Mouse (Mus musculus): ENCODE data around the gene Osm.

The Osm gene

GRCm38 (mm10) chr11:4215061-4215460 lies 21.2 kb upstream of the Osm start:
- no peak for DNase-seq (ENCODE audit: low spot score in 2 of 2)

GRCm38 (mm10) chr11:4216248-4217000 lies 19.8 kb upstream of the Osm start:
- no peak for DNase-seq (ENCODE audit: low spot score in 2 of 2)

DNA sequence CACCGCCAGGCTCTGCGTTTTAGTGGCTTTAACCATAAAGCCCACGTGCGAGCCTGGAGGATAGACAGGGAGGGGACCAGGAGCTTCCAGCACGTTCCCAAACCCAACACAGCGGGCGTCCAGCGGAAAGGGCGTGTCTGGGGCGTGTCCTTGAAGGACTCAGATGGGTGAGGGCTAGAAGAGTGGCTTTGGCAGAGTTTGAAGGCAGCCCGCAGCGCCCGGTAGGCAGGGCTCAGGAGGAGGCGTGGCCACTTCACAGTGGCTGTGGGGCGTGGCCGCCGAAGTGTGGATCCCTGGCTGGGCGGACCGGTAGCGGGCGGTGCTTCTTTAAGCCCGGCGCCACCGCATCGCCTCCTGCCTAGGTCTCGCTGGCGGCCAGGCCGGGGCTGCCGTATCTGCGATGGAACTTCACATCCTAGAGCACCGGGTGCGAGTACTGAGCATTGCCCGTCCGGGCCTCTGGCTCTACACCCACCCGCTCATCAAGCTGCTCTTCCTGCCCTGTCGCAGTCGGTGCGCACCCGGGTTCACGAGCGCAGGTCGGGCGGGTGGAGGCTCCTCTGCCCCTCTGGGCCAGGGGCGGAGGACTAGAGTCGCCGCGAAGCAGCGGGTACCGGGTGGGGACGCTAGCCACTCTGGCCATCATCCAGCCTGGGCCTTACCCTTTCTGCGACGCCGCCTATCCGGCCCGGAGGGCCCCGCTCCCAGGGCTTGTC lies 18.1 kb upstream of the Osm start, which contains the start of gene Castor1:
Gene Castor1, plus strand, starts transcription at position 312 of the 716 bp plus-strand sequence.
- DNase-seq (ENCODE audit: low spot score in 2 of 2) = peak; percentile 92

- no peak for DNase-seq (ENCODE audit: low spot score in 2 of 2)
Measured at GRCm38 (mm10) chr11:4218637-4219036, 17.6 kb upstream of the Osm start.

- DNase-seq (ENCODE audit: low spot score in 2 of 2) = peak; percentile 61 to 67
Measured at GRCm38 (mm10) chr11:4219317-4219751, 16.9 kb upstream of the Osm start.

DNA sequence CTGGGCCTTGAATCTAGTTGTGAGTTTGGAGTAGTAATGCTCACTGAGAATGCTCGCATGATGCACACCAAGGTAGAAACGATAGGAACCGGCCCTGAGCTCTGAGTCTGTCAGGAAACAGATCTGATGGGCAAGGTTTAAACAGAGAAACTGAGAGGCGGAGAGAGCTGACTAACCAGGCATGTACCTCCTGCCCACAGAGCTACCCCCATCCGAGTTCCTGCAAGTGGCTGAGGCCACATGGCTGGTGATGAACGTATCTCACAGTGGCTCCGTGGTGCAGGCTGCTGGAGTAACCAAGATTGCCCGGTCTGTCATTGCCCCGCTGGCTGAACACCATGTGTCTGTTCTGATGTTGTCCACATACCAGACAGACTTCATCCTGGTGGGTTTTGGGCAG lies 16.3 kb upstream of the Osm start:
- DNase-seq (ENCODE audit: low spot score in 2 of 2) = no peak

GRCm38 (mm10) chr11:4220443-4221400 lies 15.5 kb upstream of the Osm start:
- peak; percentile 75 to 85 for DNase-seq (ENCODE audit: low spot score in 2 of 2)

DNA sequence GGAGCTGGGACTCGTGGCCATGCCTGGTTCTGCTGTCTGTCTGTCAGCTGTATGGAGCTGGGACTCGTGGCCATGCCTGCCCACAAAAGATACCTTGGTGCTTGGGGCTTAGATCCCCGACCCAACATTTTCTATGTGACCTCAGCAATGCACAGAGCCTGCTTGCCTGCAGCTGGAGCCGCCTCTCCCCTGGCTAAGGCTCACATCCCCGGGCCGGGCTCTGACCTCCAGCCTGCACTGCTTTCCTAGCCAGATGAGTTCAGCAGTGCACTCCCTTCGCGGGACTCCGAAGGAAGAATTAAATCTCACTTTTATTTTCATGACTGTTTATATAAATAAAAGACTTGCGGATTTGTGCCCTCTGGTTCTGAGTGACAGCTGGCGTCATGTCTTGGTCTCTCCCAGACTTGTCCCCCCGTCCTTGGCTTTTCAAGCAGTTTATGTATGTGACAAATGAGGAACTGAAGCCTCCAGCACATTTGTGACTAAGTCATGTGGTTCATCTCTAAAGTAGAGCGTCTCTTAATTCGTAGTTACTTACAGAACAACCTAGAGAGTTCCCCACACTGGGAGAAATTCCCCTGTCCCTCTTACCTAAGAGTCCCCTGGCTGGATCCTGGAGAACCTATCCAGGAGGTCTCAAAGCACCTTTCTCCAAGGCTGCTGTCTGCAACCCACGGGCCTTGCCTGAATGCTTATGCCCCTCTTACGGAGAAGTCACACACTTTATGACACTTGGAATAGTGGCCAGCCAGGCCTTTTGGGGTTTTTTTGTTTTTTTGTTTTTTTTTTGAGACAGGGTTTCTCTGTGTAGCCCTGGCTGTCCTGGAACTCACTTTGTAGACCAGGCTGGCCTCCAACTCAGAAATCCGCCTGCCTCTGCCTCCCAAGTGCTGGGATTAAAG lies 13.9 kb upstream of the Osm start:
- peak in 1 of 2 experiments; percentile 42 for DNase-seq (ENCODE audit: low spot score in 2 of 2)

GRCm38 (mm10) chr11:4223393-4224188 lies 12.6 kb upstream of the Osm start:
- peak in 1 of 2 experiments; percentile 42 for DNase-seq (ENCODE audit: low spot score in 2 of 2)

- DNase-seq (ENCODE audit: low spot score in 2 of 2) = no peak
Measured at GRCm38 (mm10) chr11:4224223-4224622, 12.0 kb upstream of the Osm start.

DNA sequence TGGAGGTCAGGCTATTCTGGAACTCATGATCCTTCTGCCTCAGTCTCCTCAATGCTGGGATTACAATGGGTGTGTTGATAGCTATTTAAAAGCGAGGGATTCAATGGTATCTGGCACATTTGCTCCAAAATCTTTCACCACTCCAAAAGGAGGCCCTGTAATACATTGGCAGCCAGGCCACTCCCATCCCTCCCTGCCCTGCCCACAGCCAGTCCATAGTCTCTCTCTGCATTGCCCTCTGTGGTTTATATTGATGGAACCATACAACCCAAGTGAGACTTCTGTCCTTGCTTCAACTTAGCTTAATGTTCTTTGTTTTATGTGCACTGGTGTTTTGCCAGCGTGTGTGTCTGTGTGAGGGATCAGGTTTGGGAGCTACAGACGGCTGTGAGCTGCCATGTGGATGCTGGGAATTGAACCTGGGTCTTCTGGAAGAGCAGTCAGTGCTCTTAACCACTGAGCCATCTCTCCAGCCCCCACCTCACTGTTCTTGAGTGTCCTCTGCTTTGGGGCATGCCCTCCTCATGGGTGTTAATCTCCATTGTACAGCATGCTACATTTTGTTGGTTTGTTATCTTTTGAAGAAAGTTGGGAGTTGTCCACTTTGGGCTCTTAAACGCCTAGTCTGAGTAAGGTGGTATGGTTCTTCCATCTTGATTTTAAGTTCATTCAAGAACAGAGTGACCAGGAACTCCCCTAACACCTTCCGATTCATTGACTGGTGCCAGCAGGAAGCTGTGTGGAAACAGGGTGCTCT lies 9.5 kb upstream of the Osm start:
- DNase-seq (ENCODE audit: low spot score in 2 of 2) = no peak

GRCm38 (mm10) chr11:4228463-4228862 lies 7.8 kb upstream of the Osm start:
- DNase-seq (ENCODE audit: low spot score in 2 of 2) = no peak

GRCm38 (mm10) chr11:4229841-4230240 lies 6.4 kb upstream of the Osm start:
- no peak for DNase-seq (ENCODE audit: low spot score in 2 of 2)

GRCm38 (mm10) chr11:4231435-4231834 lies 4.8 kb upstream of the Osm start:
- no peak for DNase-seq (ENCODE audit: low spot score in 2 of 2)

DNA sequence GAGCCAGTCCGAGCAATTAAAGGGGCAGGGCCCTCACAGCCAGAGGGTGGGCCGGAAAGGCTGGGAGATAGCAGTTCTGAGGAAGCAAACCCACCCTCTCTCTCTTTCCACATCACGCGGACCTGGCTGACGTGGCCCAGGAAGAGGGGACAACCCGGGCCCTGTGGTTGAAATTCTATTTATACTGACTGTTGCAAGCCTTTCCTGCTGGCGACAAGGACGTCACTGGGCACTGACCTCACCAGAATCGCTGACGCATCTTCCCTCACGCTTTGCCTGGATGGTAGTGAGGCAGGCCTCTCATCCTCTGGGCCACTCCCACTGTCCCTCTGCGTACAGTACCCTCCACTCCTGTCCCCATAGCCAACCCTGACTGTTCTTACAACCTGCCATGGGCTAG lies 3.6 kb upstream of the Osm start:
- no peak for DNase-seq (ENCODE audit: low spot score in 2 of 2)

- DNase-seq (ENCODE audit: low spot score in 2 of 2) = no peak
Measured at GRCm38 (mm10) chr11:4235052-4235655, 1.1 kb upstream of the Osm start.

GRCm38 (mm10) chr11:4236546-4237067 lies 387 bp downstream of the Osm start:
- peak in 1 of 2 experiments; percentile 38 for DNase-seq (ENCODE audit: low spot score in 2 of 2)

GRCm38 (mm10) chr11:4237389-4237912 lies 1.2 kb downstream of the Osm start:
- DNase-seq (ENCODE audit: low spot score in 2 of 2) = peak; percentile 80 to 81
